Mouse (Mus musculus): ENCODE results near the gene Nap1l4. TPM values are rescaled to one million over a fixed set of nuclear protein-coding genes. Genes with fewer than 3 reads are reported as not detected.

Nap1l4 gene
- polyA plus RNA-seq, 1 experiment from 2014 or later, result 240 TPM

DNA sequence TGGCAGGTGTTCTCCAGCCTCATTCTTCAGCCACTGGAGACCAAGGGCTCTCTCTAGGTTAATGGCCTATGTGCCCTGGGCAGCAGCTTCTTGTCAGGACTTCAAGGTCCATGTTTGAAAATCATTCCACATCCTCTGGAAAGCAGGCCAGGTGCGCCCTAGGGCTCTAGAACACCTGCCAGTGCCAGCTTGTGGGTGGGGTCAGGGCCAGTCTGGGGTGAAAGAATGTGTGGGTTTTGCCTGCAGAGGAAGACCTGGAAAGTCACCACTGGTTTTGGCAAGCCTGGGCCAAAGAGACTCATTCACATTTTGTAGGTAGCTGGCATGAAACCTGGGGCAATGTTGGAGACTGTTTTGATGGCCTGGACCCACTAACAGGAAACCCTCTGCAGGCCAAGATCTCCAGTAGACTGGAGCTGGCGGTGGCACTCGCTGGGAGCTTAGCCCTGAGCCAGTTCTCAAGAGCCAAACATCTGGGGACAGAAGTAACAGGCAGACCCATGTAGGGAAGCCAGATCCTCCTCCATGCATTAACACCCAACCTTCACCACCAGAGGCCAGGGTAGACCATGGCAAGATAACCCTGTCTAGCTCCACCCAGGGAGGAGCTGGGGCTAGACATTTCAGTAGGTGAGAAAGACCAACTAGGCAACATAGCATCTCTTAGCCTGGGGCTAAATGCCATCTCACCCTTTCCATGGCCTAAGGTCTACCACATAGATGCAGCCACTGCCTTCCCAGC, 38.1 kb downstream of the Nap1l4 start:
- H3K4me2 ChIP-seq (ENCODE audit: low read depth, low read length), result no peak overlapping the region
- H3K27me3 ChIP-seq (ENCODE audit: control insufficient read depth, insufficient read depth, low read length), result no peaks in the 10 kb centered on the region
- no peak overlapping the region for H3K27ac ChIP-seq (ENCODE audit: low read length)
- H3K9me3 ChIP-seq (replicated peaks; ENCODE audit: control insufficient read depth, low read length), result 0 out of 2 replicates have a peak, but pooled peaks cover 3% of the 10 kb centered on the region
- WGBS, result 86% methylated on average over 3 of the region's 3 CpGs
- no peaks in the 10 kb centered on the region for H3K4me1 ChIP-seq (ENCODE audit: control insufficient read depth, insufficient read depth, low read length)
- no peak for ATAC-seq (replicated peaks; ENCODE audit: extremely low read depth, insufficient read depth, low FRiP score)
- H3K9ac ChIP-seq (ENCODE audit: low read length), result no peak overlapping the region
- H3K4me3 ChIP-seq (ENCODE audit: low read length), result no peak overlapping the region
- H3K36me3 ChIP-seq (ENCODE audit: control insufficient read depth, insufficient read depth), result peaks cover 26% of the 10 kb centered on the region

DNA sequence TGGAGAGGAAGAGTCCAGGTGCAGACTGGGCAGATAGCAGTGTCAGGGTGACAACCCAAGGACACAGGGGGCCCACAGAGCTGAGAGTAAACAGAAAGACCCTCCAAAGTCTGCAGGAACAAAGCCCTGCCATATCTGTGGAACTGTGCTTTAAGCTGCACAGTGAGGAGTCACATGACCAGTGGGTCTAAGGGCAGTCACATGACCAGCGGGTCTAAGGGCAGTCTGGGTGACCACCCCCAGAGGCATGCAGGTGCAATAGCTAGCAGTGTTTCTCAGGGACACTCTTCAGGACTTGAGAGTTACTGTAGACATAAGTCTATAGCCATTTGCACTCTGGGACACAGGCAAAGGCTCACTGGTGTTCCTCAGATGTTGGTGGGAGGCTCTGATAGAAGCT, 39.3 kb downstream of the Nap1l4 start:
- 72% methylated on average over 1 of the region's 1 CpGs for WGBS
- Histone ChIP-seq H3K27ac (ENCODE audit: low read length) (no peak overlapping the region), H3K27me3 (ENCODE audit: control insufficient read depth, insufficient read depth, low read length) (0 out of 2 replicates have a peak, but pooled peaks cover 1% of the 10 kb centered on the region), H3K4me3 (ENCODE audit: low read length) (no peak overlapping the region), H3K9ac (ENCODE audit: low read length) (no peak overlapping the region), H3K9me3 (replicated peaks; ENCODE audit: control insufficient read depth, low read length) (0 out of 2 replicates have a peak, but pooled peaks cover 3% of the 10 kb centered on the region), H3K4me1 (ENCODE audit: control insufficient read depth, insufficient read depth, low read length) (no peaks in the 10 kb centered on the region), H3K4me2 (ENCODE audit: low read depth, low read length) (no peak overlapping the region), H3K36me3 (ENCODE audit: control insufficient read depth, insufficient read depth) (peaks cover 15% of the 10 kb centered on the region)
- ATAC-seq (replicated peaks; ENCODE audit: extremely low read depth, insufficient read depth, low FRiP score), result no peak; the same call in 1 of the 2 replicates

DNA sequence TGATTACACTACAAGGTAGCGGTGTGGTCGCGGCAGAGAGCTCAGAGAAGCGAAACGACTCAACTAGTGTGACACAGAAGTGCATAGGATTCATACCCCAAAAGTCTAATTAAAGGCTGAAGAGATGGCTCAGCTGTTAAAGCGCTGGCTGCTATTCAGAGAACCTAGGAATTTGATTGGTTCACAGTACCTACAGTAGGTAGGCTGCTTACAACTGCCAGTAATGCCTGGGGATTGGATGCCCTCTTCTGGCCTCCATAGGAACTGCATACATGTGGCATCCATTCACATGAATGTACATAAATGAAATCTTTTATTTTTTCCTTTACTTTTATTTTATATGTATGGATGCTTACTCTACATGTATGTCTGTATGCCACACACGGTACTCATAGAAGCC, 42.2 kb downstream of the Nap1l4 start:
- Histone ChIP-seq H3K9me3 (replicated peaks; ENCODE audit: control insufficient read depth, low read length) (0 out of 2 replicates have a peak, but pooled peaks cover 3% of the 10 kb centered on the region), H3K27ac (ENCODE audit: low read length) (no peak overlapping the region), H3K4me2 (ENCODE audit: low read depth, low read length) (no peak overlapping the region), H3K4me3 (ENCODE audit: low read length) (no peak overlapping the region), H3K27me3 (ENCODE audit: control insufficient read depth, insufficient read depth, low read length) (peaks cover 19% of the 10 kb centered on the region), H3K36me3 (ENCODE audit: control insufficient read depth, insufficient read depth) (no peaks in the 10 kb centered on the region), H3K4me1 (ENCODE audit: control insufficient read depth, insufficient read depth, low read length) (peaks cover 9% of the 10 kb centered on the region; the same call in 1 of the 2 replicates), H3K9ac (ENCODE audit: low read length) (no peak overlapping the region)
- 25% methylated on average over 7 of the region's 7 CpGs for WGBS
- ATAC-seq (replicated peaks; ENCODE audit: extremely low read depth, insufficient read depth, low FRiP score), result no peak

DNA sequence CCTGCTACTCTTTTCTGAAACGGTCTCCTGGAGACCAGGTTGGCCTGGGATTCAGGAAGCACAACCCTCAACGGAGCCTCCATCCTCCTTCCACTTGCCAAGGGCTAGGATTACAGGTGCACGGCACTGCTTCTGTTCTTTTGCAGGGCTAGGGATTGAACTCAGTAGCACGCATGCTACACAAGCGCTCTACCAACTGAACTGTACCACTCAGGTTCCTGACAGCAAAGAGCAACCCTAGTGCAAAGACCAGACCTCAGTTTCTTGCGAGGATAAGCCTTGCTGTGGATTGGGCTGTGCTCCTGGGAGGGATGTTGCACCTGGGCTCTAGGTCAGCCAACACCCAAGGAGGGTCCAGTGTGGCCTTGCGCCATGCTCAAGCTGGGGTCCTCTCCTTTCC, 42.6 kb downstream of the Nap1l4 start:
- Histone ChIP-seq H3K4me3 (ENCODE audit: low read length) (no peak overlapping the region), H3K9ac (ENCODE audit: low read length) (no peak overlapping the region), H3K27me3 (ENCODE audit: control insufficient read depth, insufficient read depth, low read length) (peaks cover 19% of the 10 kb centered on the region), H3K4me2 (ENCODE audit: low read depth, low read length) (no peak overlapping the region), H3K27ac (ENCODE audit: low read length) (no peak overlapping the region), H3K4me1 (ENCODE audit: control insufficient read depth, insufficient read depth, low read length) (peaks cover 11% of the 10 kb centered on the region; the same call in 1 of the 2 replicates), H3K9me3 (replicated peaks; ENCODE audit: control insufficient read depth, low read length) (0 out of 2 replicates have a peak, but pooled peaks cover 3% of the 10 kb centered on the region), H3K36me3 (ENCODE audit: control insufficient read depth, insufficient read depth) (no peaks in the 10 kb centered on the region)
- WGBS, result 66% methylated on average over 7 of the region's 7 CpGs
- ATAC-seq (replicated peaks; ENCODE audit: extremely low read depth, insufficient read depth, low FRiP score), result no peak

DNA sequence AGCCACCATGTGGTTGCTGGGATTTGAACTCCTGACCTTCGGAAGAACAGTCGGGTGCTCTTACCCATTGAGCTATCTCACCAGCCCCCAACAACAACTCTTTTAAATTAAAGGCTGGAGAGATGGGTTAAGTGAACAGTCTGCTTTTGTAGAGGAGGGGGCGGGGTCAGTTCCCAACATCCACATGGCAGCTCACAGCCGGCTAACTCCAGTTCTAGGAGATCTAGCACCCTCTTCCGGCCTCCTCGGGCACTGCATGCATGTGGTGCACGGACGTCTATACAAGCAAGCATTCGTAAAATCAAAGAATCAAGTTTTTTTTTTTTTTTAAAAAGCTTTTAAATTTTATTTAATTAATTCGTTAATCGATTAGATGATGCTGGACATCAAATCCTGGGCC, 43.1 kb downstream of the Nap1l4 start:
- no peak overlapping the region for H3K4me2 ChIP-seq (ENCODE audit: low read depth, low read length)
- H3K9ac ChIP-seq (ENCODE audit: low read length), result no peak overlapping the region
- ATAC-seq (replicated peaks; ENCODE audit: extremely low read depth, insufficient read depth, low FRiP score), result no peak
- H3K27me3 ChIP-seq (ENCODE audit: control insufficient read depth, insufficient read depth, low read length), result peaks cover 21% of the 10 kb centered on the region
- no peak overlapping the region for H3K4me3 ChIP-seq (ENCODE audit: low read length)
- no peaks in the 10 kb centered on the region for H3K36me3 ChIP-seq (ENCODE audit: control insufficient read depth, insufficient read depth)
- no peak overlapping the region for H3K27ac ChIP-seq (ENCODE audit: low read length)
- 21% methylated on average over 11 of the region's 11 CpGs for WGBS
- peaks cover 11% of the 10 kb centered on the region; the same call in 1 of the 2 replicates for H3K4me1 ChIP-seq (ENCODE audit: control insufficient read depth, insufficient read depth, low read length)
- 0 out of 2 replicates have a peak, but pooled peaks cover 3% of the 10 kb centered on the region for H3K9me3 ChIP-seq (replicated peaks; ENCODE audit: control insufficient read depth, low read length)

DNA sequence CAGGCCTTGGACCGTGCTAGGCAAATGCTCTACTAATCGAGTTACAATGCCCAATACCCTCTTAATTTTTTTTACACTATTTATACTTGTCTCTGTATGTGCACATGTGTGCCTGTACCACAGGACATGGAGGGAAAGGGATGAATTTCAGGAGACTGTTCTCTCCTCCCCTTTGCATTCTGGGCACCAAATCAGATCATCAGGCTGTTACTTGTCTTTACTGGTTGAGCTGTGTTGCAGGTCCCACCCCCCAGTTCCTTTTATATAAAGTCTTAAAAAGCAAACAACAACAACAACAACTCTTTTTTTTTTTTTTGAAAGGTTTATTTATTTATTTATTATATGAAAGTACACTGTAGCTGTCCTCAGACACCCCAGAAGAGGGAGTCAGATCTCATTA, 43.5 kb downstream of the Nap1l4 start:
- Histone ChIP-seq H3K9ac (ENCODE audit: low read length) (no peak overlapping the region), H3K4me3 (ENCODE audit: low read length) (no peak overlapping the region), H3K27me3 (ENCODE audit: control insufficient read depth, insufficient read depth, low read length) (peaks cover 25% of the 10 kb centered on the region), H3K36me3 (ENCODE audit: control insufficient read depth, insufficient read depth) (no peaks in the 10 kb centered on the region), H3K9me3 (replicated peaks; ENCODE audit: control insufficient read depth, low read length) (0 out of 2 replicates have a peak, but pooled peaks cover 3% of the 10 kb centered on the region), H3K4me1 (ENCODE audit: control insufficient read depth, insufficient read depth, low read length) (peaks cover 11% of the 10 kb centered on the region; the same call in 1 of the 2 replicates), H3K27ac (ENCODE audit: low read length) (no peak overlapping the region), H3K4me2 (ENCODE audit: low read depth, low read length) (no peak overlapping the region)
- ATAC-seq (replicated peaks; ENCODE audit: extremely low read depth, insufficient read depth, low FRiP score), result no peak
- 74% methylated on average over 2 of the region's 2 CpGs for WGBS

DNA sequence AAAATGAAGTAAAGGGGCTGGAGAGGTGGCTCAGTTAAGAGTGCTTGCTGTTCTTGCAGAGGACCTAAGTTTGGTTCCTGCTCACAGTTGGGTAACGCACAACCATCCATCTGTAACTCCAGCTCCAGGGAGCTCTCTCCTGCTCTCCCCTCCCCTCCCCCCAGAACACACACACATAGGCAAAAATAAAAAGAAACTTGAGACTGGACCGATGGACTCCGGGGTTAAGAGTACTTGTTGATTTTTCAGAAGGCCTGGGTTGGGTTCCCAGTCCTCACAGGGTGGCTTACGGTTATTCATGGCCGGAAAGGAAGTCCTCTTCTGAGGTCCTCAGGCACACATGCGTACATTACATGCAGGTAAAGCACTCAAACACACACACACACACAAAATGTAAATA, 45.0 kb downstream of the Nap1l4 start:
- H3K4me2 ChIP-seq (ENCODE audit: low read depth, low read length), result no peak overlapping the region
- H3K27ac ChIP-seq (ENCODE audit: low read length), result no peak overlapping the region
- H3K4me1 ChIP-seq (ENCODE audit: control insufficient read depth, insufficient read depth, low read length), result peaks cover 11% of the 10 kb centered on the region; the same call in 1 of the 2 replicates
- ATAC-seq (replicated peaks; ENCODE audit: extremely low read depth, insufficient read depth, low FRiP score), result no peak
- WGBS, result 85% methylated on average over 6 of the region's 6 CpGs
- H3K27me3 ChIP-seq (ENCODE audit: control insufficient read depth, insufficient read depth, low read length), result peaks cover 33% of the 10 kb centered on the region
- 0 out of 2 replicates have a peak, but pooled peaks cover 3% of the 10 kb centered on the region for H3K9me3 ChIP-seq (replicated peaks; ENCODE audit: control insufficient read depth, low read length)
- H3K36me3 ChIP-seq (ENCODE audit: control insufficient read depth, insufficient read depth), result no peaks in the 10 kb centered on the region
- no peak overlapping the region for H3K9ac ChIP-seq (ENCODE audit: low read length)
- no peak overlapping the region for H3K4me3 ChIP-seq (ENCODE audit: low read length)

DNA sequence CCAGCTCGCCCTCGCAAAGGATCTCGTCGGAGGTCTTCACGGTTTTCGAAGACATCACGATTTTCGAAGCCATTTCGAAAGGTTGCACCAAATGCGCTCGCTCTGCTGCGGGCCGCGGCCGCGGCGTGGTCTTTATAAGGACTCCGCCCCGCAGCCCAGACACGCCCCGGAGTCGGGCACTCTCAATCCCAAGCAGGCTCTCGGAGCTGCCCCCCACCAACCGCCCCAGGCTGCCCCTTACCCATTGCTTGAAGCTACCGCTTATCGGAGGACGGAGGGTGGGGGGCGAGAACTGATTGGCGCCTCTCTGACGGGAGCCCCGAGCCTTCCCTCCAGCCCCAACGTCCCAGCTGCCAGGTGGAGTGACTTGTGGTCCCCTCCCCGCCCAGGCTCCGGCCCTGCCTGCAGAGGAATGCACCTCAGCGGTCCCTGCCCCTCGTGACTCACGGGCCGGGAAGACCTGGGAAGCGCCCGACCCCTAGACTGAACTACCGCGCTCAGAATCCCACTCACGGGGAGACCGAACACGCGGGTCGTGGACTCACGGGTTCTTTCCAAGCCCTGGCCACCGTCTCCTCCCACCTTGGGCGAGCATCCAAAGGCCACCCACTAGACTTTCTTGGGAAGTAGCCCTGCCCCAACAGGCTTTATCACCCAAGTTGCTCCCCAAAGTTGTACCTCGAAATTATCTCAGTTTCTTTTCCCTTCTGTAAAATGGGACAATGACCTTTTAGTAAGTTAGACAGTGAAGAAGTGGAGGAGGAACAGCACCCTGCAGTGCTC, 46.3 kb downstream of the Nap1l4 start, which contains the start of gene Phlda2:
Gene Phlda2 (minus strand): TSS at position 733 of the 783 bp plus-strand sequence.
- Histone ChIP-seq H3K4me3 (ENCODE audit: low read length) (peak within 1 kb of the TSS; percentile 53), H3K4me1 (ENCODE audit: control insufficient read depth, insufficient read depth, low read length) (peaks cover 11% of the 10 kb centered on the region; the same call in 1 of the 2 replicates), H3K9me3 (replicated peaks; ENCODE audit: control insufficient read depth, low read length) (0 out of 2 replicates have a peak, but pooled peaks cover 3% of the 10 kb centered on the region), H3K36me3 (ENCODE audit: control insufficient read depth, insufficient read depth) (no peaks in the 10 kb centered on the region), H3K4me2 (ENCODE audit: low read depth, low read length) (peak within 1 kb of the TSS; percentile 78), H3K27ac (ENCODE audit: low read length) (no peak within 1 kb of the TSS), H3K27me3 (ENCODE audit: control insufficient read depth, insufficient read depth, low read length) (peaks cover 34% of the 10 kb centered on the region), H3K9ac (ENCODE audit: low read length) (peak within 1 kb of the TSS; percentile 23)
- no peak for ATAC-seq (replicated peaks; ENCODE audit: extremely low read depth, insufficient read depth, low FRiP score)
- 2% methylated on average over 51 of the region's 51 CpGs for WGBS
